Mouse (Mus musculus): ENCODE measurements around the gene Tbcel.

Gene Tbcel

DNA sequence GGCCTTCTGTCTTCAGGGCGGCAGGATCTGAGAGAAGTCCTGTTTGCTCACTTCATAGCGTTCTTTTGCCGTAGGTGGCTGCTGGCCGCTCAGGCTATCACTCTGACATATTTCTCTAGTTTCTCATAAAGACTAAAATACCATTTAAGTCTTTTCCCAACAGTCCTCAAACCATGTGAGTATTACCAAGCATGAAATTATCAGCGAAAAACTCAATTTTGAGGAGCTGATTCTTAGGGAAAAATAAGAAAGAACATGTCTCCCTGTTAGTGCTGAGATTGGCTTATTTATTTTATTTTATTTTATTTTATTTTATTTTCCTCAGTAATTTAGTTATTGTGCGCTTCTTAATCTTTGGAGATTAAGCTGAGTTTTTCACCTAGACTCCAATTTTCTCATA lies at the start of gene Tbcel:
Gene Tbcel (minus strand): TSS at position 101 of the 400 bp plus-strand sequence.
- no peak for DNase-seq (ENCODE audit: low spot score in 2 of 2)

DNA sequence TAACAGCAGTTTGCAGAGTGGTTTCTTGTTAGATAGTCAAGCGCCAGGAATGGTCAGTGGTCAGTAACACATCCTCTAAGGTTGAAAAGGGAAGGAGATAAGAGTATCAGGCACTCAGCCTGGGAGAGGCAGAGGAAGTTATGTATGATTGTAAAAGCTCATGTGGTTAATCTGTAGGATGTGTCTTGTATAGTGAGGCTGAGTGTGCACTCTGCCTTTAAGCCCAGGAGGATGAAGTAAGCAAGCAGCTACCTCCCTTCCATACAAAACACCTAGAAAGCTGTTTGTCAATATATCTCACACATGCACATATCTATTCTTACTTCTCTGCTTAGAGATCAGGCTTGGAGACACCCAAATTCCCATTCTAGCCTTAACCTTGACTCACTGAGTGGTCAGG lies 47.6 kb upstream of the Tbcel start:
- DNase-seq (ENCODE audit: low spot score in 2 of 2) = no peak

DNA sequence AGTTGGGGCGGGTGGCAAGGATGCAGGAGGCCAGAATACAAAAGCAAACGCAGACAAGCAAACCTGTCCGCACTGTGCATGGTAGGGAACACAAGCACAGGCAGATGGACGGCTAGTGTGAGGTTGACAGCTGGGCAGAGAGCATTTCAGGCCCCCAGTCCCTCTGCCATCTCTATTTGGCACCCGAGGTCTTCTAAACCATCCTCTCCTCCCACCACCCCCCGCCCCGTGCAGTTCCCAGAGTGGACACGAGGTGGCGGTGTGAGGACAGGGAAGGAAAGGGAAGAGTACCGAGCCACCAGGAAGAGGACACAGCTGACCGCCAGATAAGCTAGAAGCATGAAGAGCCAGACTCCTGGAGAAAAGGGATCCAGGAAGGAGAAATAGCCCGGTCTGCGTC lies 42.5 kb upstream of the Tbcel start:
- peak; percentile 19 to 50 for DNase-seq (ENCODE audit: low spot score in 2 of 2)

DNA sequence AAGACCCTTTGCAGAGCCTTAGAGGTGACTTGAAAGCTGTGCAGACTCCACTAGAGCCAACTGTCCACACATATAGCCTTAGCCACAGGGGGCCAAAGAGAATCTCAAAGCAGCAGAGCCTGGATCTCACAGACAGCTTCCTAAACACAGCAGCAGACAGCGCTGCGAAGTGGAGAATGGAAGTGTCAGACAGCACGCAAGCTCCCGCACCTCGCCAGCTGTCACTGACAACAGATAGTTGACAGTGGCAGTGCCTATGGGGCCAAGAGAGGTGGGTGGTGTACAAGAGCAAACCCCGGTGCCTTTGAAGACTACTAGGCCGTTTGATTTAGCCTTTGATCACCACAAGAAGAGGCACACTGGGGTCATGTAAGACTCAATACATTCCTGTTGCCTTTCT lies 41.4 kb upstream of the Tbcel start:
- no peak for DNase-seq (ENCODE audit: low spot score in 2 of 2)

DNA sequence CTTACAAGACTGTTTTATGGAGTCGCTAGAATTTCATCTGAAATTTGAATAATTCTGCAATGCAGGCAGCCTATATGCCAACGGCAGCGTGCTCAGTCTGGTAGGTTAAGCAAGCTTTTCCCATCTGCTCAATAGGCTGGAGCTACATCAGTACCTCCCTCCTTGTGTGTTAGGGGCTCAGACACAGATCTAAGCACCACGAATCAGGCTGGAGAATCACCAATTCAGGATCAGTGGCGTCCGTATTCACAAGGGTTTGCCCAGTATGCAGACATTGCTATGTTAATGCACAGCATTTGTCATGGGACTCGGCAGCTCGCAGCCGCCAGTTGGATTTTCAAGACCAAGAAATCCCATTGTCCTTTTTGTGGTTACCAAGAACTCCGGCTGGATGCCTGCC lies 36.9 kb upstream of the Tbcel start:
- DNase-seq (ENCODE audit: low spot score in 2 of 2) = no peak

DNA sequence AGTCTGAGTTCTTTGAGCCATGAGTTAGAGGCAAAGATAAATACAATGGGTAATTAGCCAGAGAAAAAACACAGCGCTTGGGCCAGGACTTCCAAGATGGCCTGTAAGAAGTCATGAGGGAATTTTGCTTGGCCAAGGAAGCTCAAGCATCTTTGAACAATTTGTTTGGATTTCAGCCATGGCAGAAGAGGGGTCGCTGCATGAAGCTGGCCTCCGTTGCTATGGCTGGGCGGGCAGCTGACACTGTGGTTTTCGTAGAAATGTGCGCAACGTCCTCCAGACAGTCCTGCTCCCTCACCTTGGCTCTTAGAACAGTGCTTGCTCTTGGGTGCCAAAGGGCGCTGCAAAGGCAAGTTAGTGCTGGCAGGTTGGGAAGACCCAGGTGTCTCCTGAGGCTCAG lies 25.9 kb upstream of the Tbcel start:
- DNase-seq (ENCODE audit: low spot score in 2 of 2) = no peak

DNA sequence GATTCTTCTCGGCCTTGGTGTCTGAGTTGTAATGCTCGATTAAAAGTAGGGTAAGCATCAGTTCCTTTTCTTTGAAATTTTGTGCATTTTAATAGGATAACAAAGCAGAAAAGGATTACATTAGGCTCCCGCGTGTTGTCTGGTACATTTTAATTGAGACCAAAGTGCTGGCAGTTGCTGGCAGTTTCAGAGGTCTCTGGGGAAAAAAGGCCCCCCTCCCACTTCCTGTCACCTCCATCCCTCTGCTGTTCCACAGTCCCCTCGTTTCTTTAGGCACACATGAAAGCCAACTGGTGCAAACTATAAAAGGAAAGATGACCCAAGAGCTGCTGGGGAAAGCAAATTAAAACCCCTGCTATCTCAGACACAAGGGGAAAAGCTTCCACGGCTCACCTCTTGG lies 25.4 kb upstream of the Tbcel start:
- no peak for DNase-seq (ENCODE audit: low spot score in 2 of 2)

DNA sequence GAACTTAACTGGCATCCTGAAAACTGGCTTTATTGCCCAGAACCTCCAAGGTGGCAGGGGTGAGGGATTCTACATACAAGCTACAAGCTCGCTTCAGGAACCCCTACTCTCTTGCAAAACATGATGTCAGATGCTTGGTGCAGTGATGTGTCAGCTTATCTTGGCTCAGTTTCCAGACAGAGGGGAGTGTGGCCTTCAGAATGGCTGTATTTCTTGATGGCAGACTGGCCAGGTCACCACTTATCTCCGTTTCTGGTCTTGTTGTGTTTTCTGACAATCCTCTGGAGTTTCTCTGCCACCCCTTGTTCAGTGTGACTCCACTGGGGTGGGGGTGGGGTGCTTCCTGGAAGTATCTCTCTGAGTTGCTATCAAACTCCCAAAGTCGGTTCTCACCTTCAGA lies 24.3 kb upstream of the Tbcel start:
- DNase-seq (ENCODE audit: low spot score in 2 of 2) = no peak

DNA sequence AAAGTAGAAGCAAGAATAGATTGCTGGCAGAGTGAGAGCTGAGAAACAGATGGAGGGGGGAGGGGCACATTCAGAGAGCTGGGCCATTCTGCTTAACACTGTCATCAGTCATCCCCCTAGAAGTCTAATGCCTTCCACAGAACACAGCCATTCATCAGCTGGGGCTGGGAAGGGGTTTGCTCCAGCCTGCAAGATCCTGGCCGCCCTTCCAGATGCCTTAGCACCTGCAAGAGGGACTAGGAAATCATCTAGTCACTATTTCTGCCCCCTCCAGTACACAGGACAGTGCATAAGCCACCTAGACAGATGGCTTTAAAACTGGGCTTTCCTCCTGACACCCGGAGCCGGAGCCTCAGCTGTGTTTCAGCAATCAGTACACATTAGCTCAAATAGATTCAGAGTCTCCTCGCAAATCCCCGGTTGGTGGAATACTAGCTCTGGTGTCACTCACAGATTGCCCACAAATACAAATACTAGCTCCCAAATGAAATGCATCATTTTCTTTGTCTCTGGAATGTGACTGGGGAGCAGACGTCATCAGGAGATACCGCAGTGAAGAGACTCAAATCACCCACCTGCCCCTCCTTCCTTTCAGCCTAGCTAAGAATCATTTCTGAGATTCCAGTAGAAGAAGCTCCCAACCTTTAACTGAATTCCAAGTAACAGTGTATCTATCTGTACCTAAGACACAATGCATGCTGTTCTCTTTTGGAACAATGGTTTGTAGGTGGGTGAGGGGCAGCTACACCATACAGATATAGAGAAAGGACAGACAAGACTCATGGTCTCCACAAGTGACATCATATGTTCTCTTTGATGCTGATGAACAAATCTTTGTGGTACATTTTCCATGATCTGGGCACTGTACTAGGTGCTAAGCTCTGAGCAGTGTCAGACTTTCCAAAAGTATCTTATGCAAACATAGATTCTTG lies 22.9 kb upstream of the Tbcel start:
- DNase-seq (ENCODE audit: low spot score in 2 of 2) = no peak

DNA sequence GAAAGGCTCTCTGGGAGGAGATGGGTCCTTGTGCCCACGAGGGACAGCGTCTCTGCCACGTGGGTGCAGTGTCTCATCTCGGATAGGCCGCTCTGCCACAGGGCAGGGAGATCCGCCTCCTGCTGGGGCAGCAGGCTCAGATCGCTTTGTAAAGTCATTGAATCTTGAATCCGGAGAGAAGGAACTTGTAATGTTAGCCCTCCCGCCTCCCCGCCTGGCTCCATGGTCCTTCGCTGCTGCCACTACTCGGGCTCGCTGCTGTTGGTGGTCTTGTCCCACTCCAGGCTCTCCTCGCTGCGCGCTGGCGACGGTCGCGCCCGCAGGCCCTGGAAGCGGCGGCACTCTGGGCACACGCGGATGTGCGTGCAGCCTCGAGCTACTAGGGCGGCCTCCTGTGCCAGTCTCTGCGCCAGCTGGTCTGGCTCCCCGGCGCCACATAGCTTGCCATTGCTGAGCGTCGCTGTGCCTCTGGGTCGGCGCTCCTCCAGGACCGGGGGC lies 13.0 kb upstream of the Tbcel start:
- DNase-seq (ENCODE audit: low spot score in 2 of 2) = peak in 1 of 2 experiments; percentile 5

DNA sequence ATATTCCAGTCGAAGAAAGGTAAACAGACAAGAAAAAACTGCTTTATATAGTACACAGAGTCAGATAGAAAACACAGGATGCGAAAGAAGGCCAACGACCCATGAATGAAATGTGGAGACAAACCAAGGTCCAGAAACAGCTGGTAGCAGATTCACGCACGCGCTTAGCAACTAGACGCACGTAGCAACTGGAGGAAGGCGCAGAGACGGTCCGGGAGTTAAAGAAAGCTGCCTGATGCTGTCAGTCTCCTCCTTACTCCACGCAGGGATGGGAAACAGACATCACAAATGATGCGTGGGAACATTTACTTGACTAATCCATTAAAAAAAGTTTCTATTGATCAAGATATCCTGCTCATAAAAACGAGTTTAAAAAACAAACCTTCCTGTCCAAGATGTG lies 10.6 kb upstream of the Tbcel start:
- no peak for DNase-seq (ENCODE audit: low spot score in 2 of 2)

DNA sequence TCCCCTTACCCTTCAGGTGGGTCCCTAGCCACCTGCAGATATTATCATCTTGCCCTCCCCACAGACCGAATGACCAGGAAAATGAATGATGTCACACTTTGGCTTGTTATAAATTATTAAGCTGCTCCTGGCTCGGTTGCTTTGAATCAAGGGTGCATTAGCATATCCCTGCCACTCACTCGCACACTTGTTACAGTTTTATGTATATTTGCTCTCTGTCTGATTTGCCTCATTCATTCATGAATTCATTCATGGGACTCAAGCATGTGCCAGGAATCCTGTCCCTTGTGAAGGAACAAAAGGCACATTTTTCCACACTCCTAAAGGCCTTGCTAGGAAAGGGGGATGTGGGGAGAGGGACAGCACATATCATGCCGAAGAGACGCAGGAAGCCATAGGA lies 5.5 kb upstream of the Tbcel start:
- DNase-seq (ENCODE audit: low spot score in 2 of 2) = no peak

DNA sequence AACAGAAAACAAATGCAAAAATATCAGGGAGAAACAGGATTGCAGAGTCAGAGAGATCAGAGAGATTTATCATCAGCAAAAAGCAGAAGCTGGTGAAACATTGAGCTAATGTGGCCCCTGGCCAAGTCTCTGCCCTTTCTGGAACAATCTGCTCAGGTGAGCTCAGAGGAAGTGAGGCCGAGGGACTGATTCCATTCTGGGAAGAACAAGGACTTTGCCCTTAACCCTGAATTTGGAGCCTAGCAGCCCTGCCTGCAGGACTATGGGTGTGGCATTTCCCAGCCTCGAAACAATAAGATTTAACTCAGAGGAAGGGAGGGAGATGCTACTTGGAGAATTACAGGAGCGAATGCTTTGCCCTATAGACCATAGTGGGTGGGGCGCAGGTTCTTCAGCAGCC lies 4.7 kb upstream of the Tbcel start:
- DNase-seq (ENCODE audit: low spot score in 2 of 2) = no peak

DNA sequence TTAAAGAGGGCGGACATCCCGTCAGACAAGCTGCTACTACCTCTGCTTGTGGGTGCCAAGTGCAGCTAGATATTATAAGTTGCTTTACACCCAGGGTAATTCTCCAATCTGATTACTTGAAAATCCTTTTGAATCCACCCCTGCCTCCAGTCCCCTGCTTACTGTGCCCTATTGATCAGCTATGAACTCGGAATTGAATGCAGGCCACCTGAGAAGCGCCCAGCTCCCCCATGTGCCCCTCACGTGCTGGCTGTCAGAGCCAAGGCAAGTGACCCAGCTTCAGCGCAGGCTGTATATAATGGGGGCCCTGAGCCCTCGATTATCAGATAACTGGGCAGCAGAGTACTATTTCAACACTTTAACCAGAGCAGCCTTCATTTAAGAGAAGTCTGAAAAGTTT lies 626 bp upstream of the Tbcel start:
- DNase-seq (ENCODE audit: low spot score in 2 of 2) = no peak

DNA sequence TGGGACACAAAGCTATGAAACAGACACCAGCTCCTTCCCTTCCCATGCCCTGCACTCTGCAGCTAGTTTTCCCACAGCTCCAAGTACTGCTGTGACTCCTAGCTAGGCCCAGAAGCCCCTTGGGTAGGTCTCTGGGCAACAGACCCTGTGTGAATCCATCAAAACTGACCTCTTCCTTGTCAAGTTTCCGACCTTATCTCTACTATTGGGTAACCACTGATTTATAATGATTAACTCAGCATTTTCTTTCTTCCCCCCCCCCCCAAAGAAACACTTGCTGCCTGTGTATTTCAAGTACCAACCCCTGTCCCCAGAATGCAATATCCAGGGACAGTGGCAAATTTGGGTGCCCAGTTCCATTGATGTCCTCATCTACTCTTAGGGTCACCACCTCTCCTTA lies 587 bp downstream of the Tbcel start:
- no peak for DNase-seq (ENCODE audit: low spot score in 2 of 2)

DNA sequence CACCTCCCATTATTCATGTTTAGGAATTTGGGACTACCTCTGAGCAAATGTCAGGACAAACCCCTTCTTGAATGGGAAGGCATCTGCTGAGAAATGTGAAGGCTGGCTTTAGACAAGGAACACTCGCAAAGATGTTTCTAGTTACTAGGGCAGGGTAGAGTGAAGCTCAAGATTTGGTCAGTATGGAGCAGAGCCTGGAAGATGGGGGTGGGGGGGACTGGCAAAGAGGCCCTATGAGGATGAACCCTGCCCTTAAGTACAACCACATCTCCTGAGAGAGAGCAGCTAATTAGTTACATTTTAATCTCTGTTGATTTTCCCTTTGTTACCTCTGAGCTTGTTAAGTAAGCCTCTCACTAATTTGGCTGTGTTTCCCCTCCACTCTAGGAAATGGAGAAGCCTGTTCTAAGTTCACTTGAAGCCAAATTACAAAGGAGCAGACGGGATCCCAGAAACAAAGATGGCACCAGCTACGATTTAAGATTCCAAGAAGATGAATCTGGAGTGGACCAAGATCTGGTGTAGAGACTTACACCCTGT lies 2.6 kb downstream of the Tbcel start:
- DNase-seq (ENCODE audit: low spot score in 2 of 2) = no peak

DNA sequence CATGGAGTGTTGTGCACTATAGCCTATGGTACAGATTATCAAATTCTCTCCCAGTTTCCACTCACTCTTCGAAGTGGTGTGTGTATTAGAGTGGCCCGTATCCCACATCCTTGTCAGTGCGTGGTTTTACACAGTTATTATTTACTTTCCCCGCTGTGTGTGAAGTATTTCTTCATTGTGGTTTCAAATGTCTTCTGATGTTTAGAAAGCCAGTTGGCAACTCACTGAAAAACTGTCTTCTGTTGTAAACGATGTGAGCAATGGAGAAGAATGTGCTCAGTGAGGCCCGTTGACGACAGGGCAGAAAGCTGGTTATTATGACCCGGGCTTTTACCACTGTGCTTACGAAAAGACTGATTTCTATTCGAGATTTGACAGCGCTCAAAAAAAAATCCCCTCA lies 3.0 kb downstream of the Tbcel start:
- no peak for DNase-seq (ENCODE audit: low spot score in 2 of 2)

DNA sequence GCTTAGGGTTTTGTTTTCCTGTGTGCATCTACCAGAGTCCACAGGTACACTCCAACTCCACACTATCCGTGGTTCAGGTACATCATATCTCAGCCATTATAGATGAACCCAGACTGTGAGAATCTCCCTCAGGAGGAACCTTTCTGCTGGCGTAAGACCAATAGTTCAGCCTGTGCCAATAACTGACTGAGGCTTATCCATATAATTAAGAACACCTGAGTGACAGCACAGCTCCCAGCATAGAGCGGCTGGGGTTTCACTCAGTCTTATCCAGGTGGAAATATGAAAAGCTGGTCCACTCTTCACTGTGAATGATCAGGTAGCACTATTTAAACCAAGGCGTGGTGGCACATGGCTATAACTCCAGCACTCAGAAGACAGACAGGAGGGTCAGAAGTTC lies 3.9 kb downstream of the Tbcel start:
- no peak for DNase-seq (ENCODE audit: low spot score in 2 of 2)

DNA sequence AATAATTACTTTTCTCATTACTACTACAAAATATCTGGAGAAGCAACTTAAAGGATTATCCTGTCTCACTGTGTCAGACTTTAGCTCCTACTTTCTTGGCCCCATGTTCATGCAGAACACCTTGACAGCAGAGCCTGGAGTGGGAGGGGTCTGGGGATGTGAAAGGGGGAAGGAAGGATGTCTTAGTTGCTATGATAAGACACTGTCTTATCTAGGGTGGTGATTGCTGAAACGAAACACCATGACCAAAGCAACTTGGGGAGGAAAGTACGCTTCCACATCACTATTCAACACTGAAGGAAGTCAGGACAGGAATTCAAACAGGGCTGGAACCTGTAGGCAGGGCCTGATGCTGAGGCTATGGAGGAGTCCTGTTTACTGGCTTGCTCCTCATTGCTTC lies 11.3 kb downstream of the Tbcel start:
- no peak for DNase-seq (ENCODE audit: low spot score in 2 of 2)

DNA sequence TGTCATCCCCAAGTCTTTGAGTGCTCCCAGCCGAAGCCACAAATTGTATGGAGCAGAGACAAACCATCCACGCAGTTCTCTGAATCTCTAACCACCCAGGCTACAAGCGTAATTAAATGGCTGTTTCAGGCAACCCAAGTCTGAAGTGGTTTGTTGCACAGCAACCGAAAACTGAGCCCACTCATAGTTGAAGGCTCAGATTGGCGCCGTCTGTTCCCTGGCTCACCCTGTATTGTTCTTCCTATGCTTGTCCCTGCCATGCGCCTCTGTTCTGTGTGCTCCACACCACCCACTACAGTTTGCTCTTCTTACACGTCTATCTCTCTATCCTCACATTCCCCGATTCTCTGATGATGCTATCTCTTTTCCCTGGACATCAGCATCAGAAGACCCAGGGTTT lies 15.8 kb downstream of the Tbcel start:
- no peak for DNase-seq (ENCODE audit: low spot score in 2 of 2)

DNA sequence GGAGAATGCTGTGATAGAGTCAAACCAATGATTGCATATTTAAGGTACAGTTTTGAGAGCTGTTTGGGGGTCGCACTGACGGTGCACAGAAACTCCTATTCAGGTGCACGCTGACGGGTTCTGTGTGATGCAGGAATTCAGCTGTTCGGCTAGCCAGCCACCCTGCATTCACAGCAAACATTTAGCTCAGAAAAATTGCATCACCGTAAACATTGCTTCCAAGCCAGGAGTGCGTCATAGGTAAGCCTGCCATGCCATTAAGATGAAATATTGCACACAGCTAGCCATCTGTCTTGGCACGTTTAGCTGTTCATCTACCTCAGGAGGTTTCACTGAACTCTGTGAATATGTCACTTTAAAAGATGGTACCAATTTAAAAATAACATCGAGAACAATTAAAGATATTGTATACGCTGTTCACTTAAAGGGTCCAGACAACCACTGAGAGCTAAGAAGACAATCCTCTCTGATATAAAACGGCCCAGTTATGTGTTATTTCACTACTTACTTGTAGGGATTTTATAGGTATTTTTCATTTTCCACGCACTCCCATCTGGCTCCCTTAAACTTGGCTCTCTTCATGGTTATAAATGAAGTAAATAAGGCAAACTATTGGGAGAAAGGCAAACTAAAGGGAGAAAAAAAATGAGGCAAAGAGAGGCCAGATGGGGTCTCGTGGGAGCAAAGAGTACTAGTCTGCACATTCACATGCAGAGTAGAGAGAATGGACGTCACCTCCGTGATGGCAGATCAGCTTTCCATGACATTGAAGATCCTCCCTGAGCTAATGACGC lies 16.8 kb downstream of the Tbcel start:
- DNase-seq (ENCODE audit: low spot score in 2 of 2) = peak in 1 of 2 experiments; percentile 8

DNA sequence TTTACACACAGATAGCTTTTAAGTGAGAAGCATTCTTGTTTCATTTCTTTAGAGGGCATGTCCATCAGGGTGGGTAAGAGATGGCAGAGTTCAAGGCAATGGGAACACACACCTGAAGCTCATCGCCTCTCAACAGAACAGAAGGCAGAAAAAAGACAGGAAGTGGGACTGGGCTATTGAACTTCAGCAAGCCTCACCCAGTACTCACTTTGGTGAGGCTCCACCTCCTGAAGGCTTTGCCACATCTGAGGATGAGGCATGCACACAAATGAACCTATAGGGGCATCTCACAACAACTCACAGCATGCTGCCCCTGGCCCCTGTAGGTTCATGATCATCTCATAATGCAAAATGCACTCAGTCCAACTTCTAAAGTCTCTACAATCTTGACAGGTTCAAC lies 19.5 kb downstream of the Tbcel start:
- no peak for DNase-seq (ENCODE audit: low spot score in 2 of 2)

DNA sequence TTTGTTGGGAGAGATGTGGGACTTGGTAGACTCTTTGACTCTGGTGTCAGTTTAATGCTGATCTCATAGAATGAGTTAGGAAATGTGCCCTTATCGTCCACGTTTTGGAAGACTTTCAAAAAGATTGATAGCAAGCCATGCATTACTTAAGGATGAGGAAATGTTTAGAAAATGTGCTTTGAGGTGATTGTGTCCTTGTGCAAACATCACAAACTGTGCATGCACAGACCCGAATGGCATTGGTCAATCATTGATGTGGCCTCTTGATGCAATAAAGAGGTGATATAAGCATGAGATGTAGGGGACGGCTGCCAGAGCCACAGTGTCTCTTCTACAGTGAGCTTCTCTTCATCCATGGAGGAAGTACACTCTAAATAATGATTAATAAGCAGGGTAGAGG lies 20.7 kb downstream of the Tbcel start:
- peak; percentile 26 to 39 for DNase-seq (ENCODE audit: low spot score in 2 of 2)

Data from urinary bladder, postnatal 36 days (tissue).